Mouse (Mus musculus) small intestine, adult 2 months (tissue): ENCODE results near the gene Slc9a3.

Experiments used
- CTCF ChIP-seq: fragments of 200-500 bp; IDR thresholded peaks from 2 replicates; pipeline ENCODE4 v1.5.1; 2012; ENCODE audit warnings: low read depth, mild to moderate bottlenecking, control low read depth, inconsistent platforms, low read length, moderate library complexity, mixed read lengths; ENCODE audit not compliant: insufficient replicate concordance, insufficient read length; ENCODE audit errors: extremely low read depth
- POLR2A ChIP-seq: fragments of 200-500 bp; IDR thresholded peaks from 2 replicates; pipeline ENCODE4 v1.6.1; 2012; ENCODE audit warnings: low read depth, mild to moderate bottlenecking, control low read depth, inconsistent platforms, low read length, moderate library complexity

- TF ChIP-seq CTCF (no peak), POLR2A (no peak)
Observed at GRCm38 (mm10) chr13:74166348-74167056, 45.2 kb downstream of the Slc9a3 start.
